Mouse (Mus musculus) heart, embryonic 16.5 days (tissue): ENCODE results near the gene Gpsm2. TPM values are rescaled to one million over a fixed set of nuclear protein-coding genes. Genes with fewer than 3 reads are reported as not detected.

Source experiments
- ATAC-seq: fragments of 200-750 bp; cut with Nextera tagmentation; replicated peaks from 2 replicates; pipeline ENCODE4 v1.8.0; 2017; ENCODE audit warnings: moderate number of reproducible peaks; ENCODE audit not compliant: insufficient read depth, low FRiP score; ENCODE audit errors: extremely low read depth
- H3K27ac ChIP-seq: fragments of 300-500 bp; sonication (generic); 2 replicates; pipeline ENCODE4 v1.5.1; 2014; ENCODE audit warnings: mild to moderate bottlenecking, low read length, control low read depth, moderate library complexity
- H3K27me3 ChIP-seq: fragments of 300-500 bp; sonication (generic); 2 replicates; pipeline ENCODE4 v1.6.1; 2014; ENCODE audit warnings: low read length, mixed read lengths; ENCODE audit not compliant: control insufficient read depth, insufficient read depth
- H3K36me3 ChIP-seq: fragments of 300-500 bp; sonication (generic); 2 replicates; pipeline ENCODE4 v1.6.1; 2014; ENCODE audit not compliant: control insufficient read depth, insufficient read depth
- H3K4me1 ChIP-seq: fragments of 300-500 bp; sonication (generic); 2 replicates; pipeline ENCODE4 v1.6.1; 2014; ENCODE audit warnings: low read length, mixed read lengths; ENCODE audit not compliant: control insufficient read depth, insufficient read depth
- H3K4me2 ChIP-seq: fragments of 300-500 bp; sonication (generic); 2 replicates; pipeline ENCODE4 v1.6.1; 2014; ENCODE audit warnings: low read depth, mild to moderate bottlenecking, control low read depth, low read length
- H3K4me3 ChIP-seq: fragments of 300-500 bp; sonication (generic); 2 replicates; pipeline ENCODE4 v1.5.1; 2014; ENCODE audit warnings: mild to moderate bottlenecking, control low read depth, low read length
- H3K9ac ChIP-seq: fragments of 300-500 bp; sonication (generic); 2 replicates; pipeline ENCODE4 v1.6.1; 2014; ENCODE audit warnings: low read length, control low read depth
- H3K9me3 ChIP-seq: fragments of 300-500 bp; sonication (generic); replicated peaks from 2 replicates; pipeline ENCODE4 v1.6.1; 2016; ENCODE audit warnings: low read length; ENCODE audit not compliant: control insufficient read depth
- WGBS: fragments of 180-500 bp; shearing (Covaris S2); extraction: QIAGEN DNeasy Blood & Tissue Kit; methylation state at CpG from one replicate; pipeline ENCODE4 v1.1.7; 2014; 5-methylcytosine and 5-hydroxymethylcytosine counted together
- polyA plus RNA-seq: library from polyadenylated mRNA; unstranded; fragments of >200 nt; fragmentation: Nextera tagmentation; extraction: Ambion mirVana; gene quantifications from 2 replicates; pipeline ENCODE4 v1.2.1, GENCODE M21; 2015

The Gpsm2 gene
- polyA plus RNA-seq, 1 experiment from 2014 or later: 28.9 TPM

DNA sequence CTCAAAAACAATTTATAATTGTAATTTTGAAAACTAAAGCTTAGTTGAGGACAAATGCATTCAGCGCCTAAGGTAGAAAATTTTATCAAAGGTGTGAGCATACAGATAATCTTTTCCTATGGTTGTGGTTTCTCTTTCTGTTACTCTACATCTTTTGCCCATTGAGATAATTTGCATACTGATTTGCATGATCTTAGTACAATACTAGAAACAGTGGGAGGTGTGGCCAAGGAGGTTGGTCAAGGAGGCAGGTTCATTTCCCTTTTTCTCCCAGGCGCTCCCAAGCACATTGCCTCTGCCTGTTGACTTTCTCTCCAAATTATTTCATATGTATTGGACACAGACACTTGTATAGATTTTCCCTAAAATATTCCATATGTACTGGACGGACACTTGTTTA, 15.7 kb upstream of the Gpsm2 start:
- 82% methylated on average over 3 of the region's 3 CpGs for WGBS
- no peak for ATAC-seq
- Histone ChIP-seq H3K9me3 (no peaks in the 10 kb centered on the region), H3K9ac (no peak overlapping the region), H3K27ac (no peak overlapping the region), H3K4me3 (no peak overlapping the region), H3K4me1 (no peaks in the 10 kb centered on the region), H3K27me3 (peaks cover 2% of the 10 kb centered on the region), H3K36me3 (no peaks in the 10 kb centered on the region), H3K4me2 (no peak overlapping the region)

DNA sequence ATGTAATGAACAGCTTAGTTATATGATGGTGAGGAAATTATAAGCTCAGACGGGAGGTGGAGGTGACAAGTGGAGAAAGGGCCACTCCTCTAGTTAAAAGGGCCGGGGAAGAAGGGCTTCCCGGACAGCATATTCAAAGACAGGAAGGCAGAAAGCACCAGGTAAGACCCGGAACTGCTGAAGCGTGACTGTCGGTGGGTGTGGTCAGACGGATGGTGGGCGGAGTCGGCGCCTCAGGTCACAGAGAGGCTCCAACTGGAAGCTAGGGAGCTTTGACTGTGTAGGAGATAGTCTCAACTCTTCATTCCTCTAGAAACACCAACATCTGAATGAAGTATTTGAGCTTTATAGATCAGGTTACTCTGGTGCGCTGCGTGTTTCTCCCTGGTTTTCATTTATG, 8.2 kb upstream of the Gpsm2 start:
- Histone ChIP-seq H3K36me3 (no peaks in the 10 kb centered on the region), H3K27me3 (no peaks in the 10 kb centered on the region), H3K9ac (no peak overlapping the region), H3K9me3 (no peaks in the 10 kb centered on the region), H3K27ac (no peak overlapping the region), H3K4me1 (no peaks in the 10 kb centered on the region), H3K4me3 (no peak overlapping the region), H3K4me2 (no peak overlapping the region)
- ATAC-seq: no peak
- 37% methylated on average over 12 of the region's 12 CpGs for WGBS

DNA sequence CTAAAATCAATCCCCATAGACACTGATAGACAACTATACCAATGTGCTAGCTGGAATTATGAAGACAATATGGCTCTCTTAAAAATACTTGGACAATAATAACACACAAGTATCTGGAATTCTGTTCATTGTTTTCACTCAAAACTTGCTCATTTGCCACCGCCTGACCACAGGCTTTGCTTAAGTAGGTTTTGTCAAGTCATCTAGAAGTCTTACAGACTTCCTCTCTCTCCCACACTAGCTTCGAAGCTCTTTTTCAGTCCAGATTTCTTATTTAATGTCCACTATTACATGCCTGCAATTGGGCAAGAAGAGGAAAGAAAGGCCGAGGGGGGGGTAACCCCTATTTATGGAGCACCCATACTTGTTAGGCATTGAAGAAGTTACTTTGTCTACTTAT, 5.7 kb upstream of the Gpsm2 start:
- Histone ChIP-seq H3K27ac (no peak overlapping the region), H3K4me2 (no peak overlapping the region), H3K27me3 (no peaks in the 10 kb centered on the region), H3K4me1 (peaks cover 3% of the 10 kb centered on the region; the same call in 1 of the 2 replicates), H3K9ac (no peak overlapping the region), H3K36me3 (no peaks in the 10 kb centered on the region), H3K9me3 (no peaks in the 10 kb centered on the region), H3K4me3 (no peak overlapping the region)
- 79% methylated on average over 3 of the region's 3 CpGs for WGBS
- no peak for ATAC-seq

DNA sequence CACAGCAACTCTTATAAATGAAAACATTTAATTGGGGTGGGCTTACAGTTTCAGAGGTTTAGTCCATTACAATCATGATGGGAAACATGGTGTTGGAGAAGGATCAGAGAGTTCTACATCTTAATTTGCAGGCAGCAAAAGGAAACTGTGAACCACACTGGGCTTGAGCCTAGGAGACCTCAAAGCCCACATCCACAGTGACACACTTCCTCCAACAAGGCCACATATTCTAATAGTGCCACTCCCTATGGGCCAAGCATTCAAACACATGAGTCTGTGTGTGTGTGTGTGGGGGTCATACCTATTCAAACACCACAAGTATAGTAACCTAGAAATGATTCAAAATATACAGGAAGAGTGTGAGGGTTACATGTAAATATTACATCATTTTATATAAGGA, 5.2 kb upstream of the Gpsm2 start:
- no peak overlapping the region for H3K4me2 ChIP-seq
- no peak overlapping the region for H3K9ac ChIP-seq
- H3K4me1 ChIP-seq: peaks cover 6% of the 10 kb centered on the region; the same call in 1 of the 2 replicates
- H3K27me3 ChIP-seq: no peaks in the 10 kb centered on the region
- H3K9me3 ChIP-seq: no peaks in the 10 kb centered on the region
- H3K27ac ChIP-seq: no peak overlapping the region
- H3K4me3 ChIP-seq: no peak overlapping the region
- no peak for ATAC-seq
- no peaks in the 10 kb centered on the region for H3K36me3 ChIP-seq

DNA sequence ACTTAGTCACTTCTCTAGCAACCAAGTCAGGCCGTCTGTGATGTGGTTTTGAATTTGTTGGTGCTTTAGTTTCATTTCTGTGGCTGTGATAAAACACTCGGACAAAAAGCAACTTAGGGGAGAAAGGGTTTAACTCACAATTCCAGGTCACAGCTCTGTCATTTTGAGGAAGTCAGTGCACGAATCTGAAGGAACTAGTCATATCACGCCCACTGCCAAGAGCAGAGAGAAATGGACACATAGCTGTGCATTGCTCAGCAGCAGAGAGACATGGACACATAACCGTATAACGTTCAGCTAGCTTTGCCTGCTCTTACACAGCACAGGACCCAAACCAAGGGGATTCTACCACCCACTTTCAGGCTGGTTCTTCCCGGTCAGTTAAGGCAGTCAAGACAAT, 4.3 kb upstream of the Gpsm2 start:
- 81% methylated on average over 7 of the region's 7 CpGs for WGBS
- Histone ChIP-seq H3K27ac (no peak overlapping the region), H3K9me3 (no peaks in the 10 kb centered on the region), H3K4me1 (peaks cover 6% of the 10 kb centered on the region; the same call in 1 of the 2 replicates), H3K4me3 (no peak overlapping the region), H3K27me3 (no peaks in the 10 kb centered on the region), H3K4me2 (no peak overlapping the region), H3K9ac (no peak overlapping the region), H3K36me3 (no peaks in the 10 kb centered on the region)
- ATAC-seq: no peak

DNA sequence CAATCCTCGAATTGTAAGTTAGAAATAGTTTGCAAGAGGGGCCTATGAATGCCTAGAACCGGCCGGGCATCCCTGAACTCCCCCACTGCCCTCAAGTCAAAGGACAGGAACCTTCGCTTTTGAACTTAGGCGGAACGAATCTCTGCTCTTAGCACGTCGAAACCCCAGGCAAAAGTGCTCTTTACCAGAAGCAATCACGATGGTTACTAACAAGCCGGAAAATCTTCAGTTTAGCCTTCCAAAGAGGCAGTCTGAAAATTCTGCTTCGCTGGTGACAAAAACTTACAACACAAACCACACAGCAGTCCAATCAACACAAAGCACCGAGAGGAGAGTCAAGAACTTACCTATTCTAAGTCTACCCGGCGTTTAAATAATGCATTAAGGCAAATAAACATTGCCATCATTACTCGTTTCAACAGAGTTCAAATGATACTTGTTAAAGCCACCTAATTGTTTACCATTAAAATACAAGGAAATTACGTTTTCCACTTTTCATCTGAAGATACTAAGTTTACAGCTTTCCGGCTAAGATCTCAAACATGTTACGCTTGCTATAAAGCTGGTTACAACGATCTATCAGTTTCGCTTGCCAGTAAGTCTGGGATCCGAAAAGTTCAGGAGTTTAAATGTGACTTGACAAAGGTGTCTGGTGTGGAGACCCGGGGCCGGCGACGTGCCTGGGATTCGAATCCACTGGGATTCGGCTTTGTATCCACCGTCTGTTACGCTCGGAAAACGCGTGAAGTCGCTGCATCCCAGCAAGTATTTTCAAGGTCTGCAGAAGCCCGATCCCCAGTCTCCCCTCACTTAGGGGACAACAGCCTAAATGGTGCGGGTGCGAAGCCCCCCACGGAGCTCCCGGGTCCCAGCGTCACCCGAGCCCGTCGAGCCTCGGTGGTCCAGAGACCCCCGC, 775 bp downstream of the Gpsm2 start:
- Histone ChIP-seq H3K27me3 (no peaks in the 10 kb centered on the region), H3K4me3 (peak overlapping the region; percentile 83), H3K4me1 (peaks cover 17% of the 10 kb centered on the region; the same call in 1 of the 2 replicates), H3K27ac (peak overlapping the region; percentile 86), H3K9me3 (no peaks in the 10 kb centered on the region), H3K9ac (peak overlapping the region; percentile 92), H3K36me3 (no peaks in the 10 kb centered on the region), H3K4me2 (peak overlapping the region; percentile 86)
- ATAC-seq: peak; percentile 15
- 1% methylated on average over 44 of the region's 44 CpGs for WGBS

DNA sequence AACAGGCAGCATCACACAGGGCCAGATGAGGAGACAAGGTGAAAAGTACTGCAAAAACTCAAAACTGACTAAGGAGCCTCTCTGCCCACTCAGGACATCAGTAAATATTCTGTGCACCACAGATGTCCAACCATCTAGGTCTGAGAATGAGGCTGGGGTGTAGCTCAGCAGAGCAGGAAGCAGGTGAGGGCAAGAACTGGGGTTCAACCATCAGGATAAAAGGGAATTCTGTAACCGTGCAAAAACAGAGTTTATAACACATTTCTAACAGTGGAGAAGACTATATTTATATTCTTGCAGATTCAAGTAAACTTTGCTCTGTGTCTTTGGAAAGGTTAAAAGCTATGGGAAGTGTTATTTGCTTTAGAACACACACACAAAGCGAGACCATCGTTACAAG, 2.3 kb downstream of the Gpsm2 start:
- H3K4me1 ChIP-seq: peaks cover 17% of the 10 kb centered on the region; the same call in 1 of the 2 replicates
- no peak overlapping the region for H3K9ac ChIP-seq
- 76% methylated on average over 3 of the region's 3 CpGs for WGBS
- no peaks in the 10 kb centered on the region for H3K36me3 ChIP-seq
- no peak overlapping the region for H3K4me2 ChIP-seq
- H3K27ac ChIP-seq: no peak overlapping the region
- ATAC-seq: no peak
- H3K9me3 ChIP-seq: no peaks in the 10 kb centered on the region
- no peak overlapping the region for H3K4me3 ChIP-seq
- no peaks in the 10 kb centered on the region for H3K27me3 ChIP-seq

DNA sequence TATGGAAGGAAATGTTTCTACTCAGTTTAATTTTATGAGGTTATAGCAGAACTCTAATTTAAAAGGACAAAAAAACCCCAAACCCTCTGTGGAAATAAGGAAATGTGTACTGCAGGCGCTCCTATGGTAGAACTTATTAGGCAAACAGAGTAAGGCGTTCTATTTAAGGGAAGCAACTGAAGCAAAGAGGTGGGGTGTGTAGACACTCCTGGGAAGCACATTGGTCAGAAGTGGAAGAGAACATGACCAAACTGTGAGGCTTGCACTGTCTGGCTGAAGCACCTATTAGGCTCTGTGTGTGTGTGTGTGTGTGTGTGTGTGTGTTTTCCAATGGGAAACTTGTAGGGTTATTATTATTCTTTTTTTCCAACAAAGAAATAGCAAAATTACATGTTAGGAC, 2.8 kb downstream of the Gpsm2 start:
- Histone ChIP-seq H3K4me2 (no peak overlapping the region), H3K4me3 (no peak overlapping the region)
- 74% methylated on average over 2 of the region's 2 CpGs for WGBS

DNA sequence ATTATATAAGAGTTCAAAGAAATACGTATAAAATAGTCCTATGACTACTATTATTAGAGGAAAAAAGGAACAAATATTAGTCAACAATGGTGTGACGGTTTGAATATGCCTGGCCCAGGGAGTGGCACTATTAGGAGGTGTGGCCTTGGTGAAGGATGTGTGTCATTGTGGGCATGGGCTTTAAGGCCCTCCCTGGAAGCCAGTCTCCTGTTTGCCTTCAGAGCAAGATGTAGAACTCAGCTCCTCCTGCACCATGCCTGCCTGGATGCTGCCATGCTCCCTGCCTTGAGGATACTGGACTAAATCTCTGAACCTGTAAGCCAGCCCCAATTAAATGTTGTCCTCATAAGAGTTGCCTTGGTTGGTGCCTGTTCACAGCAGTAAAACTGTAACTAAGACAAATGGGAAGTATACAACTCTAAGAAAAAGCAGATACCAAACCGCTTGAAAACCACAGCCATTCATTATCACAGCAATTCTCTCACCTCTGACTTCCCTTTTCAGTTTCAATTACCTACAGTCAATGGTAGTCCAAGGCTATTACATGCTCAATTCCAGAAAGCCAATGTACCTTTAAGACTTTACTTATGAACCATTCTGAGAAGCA, 4.1 kb downstream of the Gpsm2 start:
- 87% methylated on average over 3 of the region's 3 CpGs for WGBS
- ATAC-seq: no peak
- Histone ChIP-seq H3K27ac (no peak overlapping the region), H3K4me2 (no peak overlapping the region), H3K4me3 (no peak overlapping the region), H3K27me3 (no peaks in the 10 kb centered on the region), H3K4me1 (peaks cover 20% of the 10 kb centered on the region; the same call in 1 of the 2 replicates), H3K36me3 (no peaks in the 10 kb centered on the region), H3K9ac (no peak overlapping the region), H3K9me3 (no peaks in the 10 kb centered on the region)

More for the DNA sequence above, 2.8 kb downstream of the Gpsm2 start:
- Histone ChIP-seq H3K36me3 (no peaks in the 10 kb centered on the region), H3K27ac (no peak overlapping the region), H3K9me3 (no peaks in the 10 kb centered on the region), H3K4me1 (peaks cover 17% of the 10 kb centered on the region; the same call in 1 of the 2 replicates), H3K27me3 (no peaks in the 10 kb centered on the region), H3K9ac (no peak overlapping the region)
- no peak for ATAC-seq
